Mouse (Mus musculus) liver, adult 2 months (tissue): ENCODE data around the gene Zc3h12d. TPM values are rescaled to one million over a fixed set of nuclear protein-coding genes. Genes with fewer than 3 reads are reported as not detected.

Experiments
- DNase-seq: peaks from one replicate; pipeline ENCODE4 v3.0.0-alpha.2; 2011; ENCODE audit warnings: low read depth, low spot score; ENCODE audit errors: extremely low read depth
- H3K27ac ChIP-seq: fragments of 200-500 bp; replicated peaks from 2 replicates; pipeline ENCODE4 v1.5.1; 2012; ENCODE audit warnings: low read depth, mild to moderate bottlenecking, control low read depth, inconsistent platforms, low read length; ENCODE audit not compliant: insufficient read depth
- H3K27me3 ChIP-seq: fragments of 200-500 bp; 2 replicates; pipeline ENCODE4 v1.6.1; 2012; ENCODE audit warnings: mild to moderate bottlenecking, moderate library complexity, low read length, inconsistent platforms; ENCODE audit not compliant: control insufficient read depth, insufficient read depth
- H3K36me3 ChIP-seq: fragments of 200-500 bp; 2 replicates; pipeline ENCODE4 v1.6.1; 2012; ENCODE audit warnings: low read length, inconsistent platforms; ENCODE audit not compliant: control insufficient read depth, insufficient read depth
- H3K4me1 ChIP-seq: fragments of 200-500 bp; 2 replicates; pipeline ENCODE4 v1.6.1; 2011; ENCODE audit warnings: low read length; ENCODE audit not compliant: control insufficient read depth, insufficient read depth
- H3K4me3 ChIP-seq: fragments of 200-500 bp; 2 replicates; pipeline ENCODE4 v1.5.1; 2011; ENCODE audit warnings: low read depth, mild to moderate bottlenecking, control low read depth, low read length, moderate library complexity; ENCODE audit not compliant: insufficient read depth
- H3K79me2 ChIP-seq: fragments of 200-500 bp; 2 replicates; pipeline ENCODE4 v1.6.1; 2012; ENCODE audit warnings: inconsistent platforms, mild to moderate bottlenecking, low read length, moderate library complexity; ENCODE audit not compliant: control insufficient read depth, insufficient read depth
- H3K9ac ChIP-seq: fragments of 200-500 bp; 2 replicates; pipeline ENCODE4 v1.6.1; 2012; ENCODE audit warnings: low read depth, mild to moderate bottlenecking, control low read depth, inconsistent platforms, low read length
- CTCF ChIP-seq: fragments of 200-500 bp; IDR thresholded peaks from 2 replicates; pipeline ENCODE4 v1.5.1; 2011; ENCODE audit warnings: low read depth, low read length, control low read depth
- POLR2A ChIP-seq: fragments of 200-500 bp; IDR thresholded peaks from 2 replicates; pipeline ENCODE4 v1.6.1; 2011; ENCODE audit warnings: low read length, control low read depth; ENCODE audit not compliant: insufficient read depth; ENCODE audit errors: extremely low read depth
- WGBS: fragments of 180-500 bp; shearing (Covaris S2); methylation state at CpG from one replicate; pipeline ENCODE4 v1.1.7; 2018; 5-methylcytosine and 5-hydroxymethylcytosine counted together
- polyA plus RNA-seq: library from polyadenylated mRNA; depleted of rRNA; stranded (reverse); fragments of >200 nt; gene quantifications from 2 replicates; pipeline ENCODE4 v1.2.3, GENCODE M21; 2012
- total RNA-seq: library from RNA; depleted of rRNA; stranded (reverse); fragments of >200 nt; gene quantifications from 2 replicates; pipeline ENCODE4 v1.2.3, GENCODE M21; 2014

Zc3h12d gene
- total and polyA plus RNA-seq, 2 experiments = 1.6 to 2.2 TPM

DNA sequence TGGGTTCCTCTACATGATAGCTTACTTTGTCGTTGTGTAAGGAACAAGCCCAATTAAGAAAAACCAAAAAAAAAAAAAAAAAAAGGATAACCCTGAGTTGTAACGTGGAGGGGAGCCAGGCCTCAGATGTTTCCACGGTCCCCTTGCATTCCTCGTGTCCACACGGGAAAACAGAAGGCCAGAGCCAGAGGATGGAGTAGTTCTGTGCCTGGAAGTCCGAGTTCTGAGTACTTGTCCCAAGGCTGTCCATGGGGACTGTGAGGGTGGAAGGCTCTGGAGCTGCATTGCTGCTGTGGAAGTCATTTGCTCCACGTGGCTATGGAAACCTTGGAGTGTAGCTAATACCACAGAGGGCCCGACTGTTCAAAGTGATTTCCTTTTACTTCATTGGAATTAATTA lies 12.9 kb downstream of the Zc3h12d start:
- Histone ChIP-seq H3K27ac (no peak overlapping the region), H3K27me3 (no peaks in the 10 kb centered on the region), H3K4me1 (peaks cover 11% of the 10 kb centered on the region), H3K4me3 (no peak overlapping the region), H3K9ac (no peak overlapping the region), H3K79me2 (no peaks in the 10 kb centered on the region), H3K36me3 (no peaks in the 10 kb centered on the region)
- 89% methylated on average over 8 of the region's 8 CpGs for WGBS
- no peak for TF ChIP-seq POLR2A
- no peak for TF ChIP-seq CTCF
- no peak for DNase-seq

DNA sequence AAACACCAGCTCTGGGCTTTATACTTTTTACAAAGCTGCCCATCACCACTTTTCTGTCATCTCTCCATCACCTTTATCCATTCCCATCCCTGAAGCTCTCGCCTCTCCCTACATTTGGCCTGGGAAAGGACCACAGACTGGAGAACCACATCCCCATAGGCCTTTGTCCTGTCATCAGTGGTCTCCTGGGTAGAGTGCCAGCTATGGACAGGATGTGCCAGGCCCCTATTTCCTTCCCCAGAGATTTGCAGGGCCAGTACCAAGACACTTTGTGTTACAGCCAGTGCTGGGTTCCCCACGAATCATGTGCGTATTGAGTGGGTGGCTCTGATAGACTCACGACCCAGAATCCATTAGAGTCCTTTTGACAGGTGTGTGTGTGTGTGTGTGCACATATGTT lies 13.7 kb downstream of the Zc3h12d start:
- DNase-seq = no peak
- WGBS = 89% methylated on average over 4 of the region's 4 CpGs
- Histone ChIP-seq H3K27me3 (no peaks in the 10 kb centered on the region), H3K36me3 (no peaks in the 10 kb centered on the region), H3K4me3 (no peak overlapping the region), H3K27ac (no peak overlapping the region), H3K79me2 (no peaks in the 10 kb centered on the region), H3K9ac (no peak overlapping the region), H3K4me1 (peaks cover 8% of the 10 kb centered on the region)
- no peak for TF ChIP-seq POLR2A
- no peak for TF ChIP-seq CTCF

DNA sequence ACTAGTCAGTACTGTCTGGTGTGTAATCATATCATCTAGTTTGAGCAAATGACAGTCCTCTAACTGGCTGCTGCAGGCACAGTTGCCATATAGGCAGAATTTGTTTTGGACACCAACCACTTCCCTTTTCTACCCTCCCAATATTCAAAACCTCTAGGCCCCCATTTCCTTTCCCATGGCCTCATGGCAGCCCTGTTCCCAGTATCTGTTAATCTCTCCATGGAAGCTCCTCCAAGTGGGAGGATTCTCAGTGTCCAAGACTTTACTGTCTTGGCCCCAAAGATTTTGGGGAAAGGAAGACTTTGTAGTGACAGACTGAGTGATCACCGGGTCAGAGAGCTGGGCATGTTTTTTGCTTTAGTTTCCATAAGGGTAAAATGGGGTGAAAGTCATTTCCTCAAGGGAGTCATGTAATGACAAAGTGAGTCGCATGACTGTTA lies 14.9 kb downstream of the Zc3h12d start:
- Histone ChIP-seq H3K27me3 (no peaks in the 10 kb centered on the region), H3K79me2 (no peaks in the 10 kb centered on the region), H3K4me3 (no peak overlapping the region), H3K36me3 (no peaks in the 10 kb centered on the region), H3K27ac (no peak overlapping the region), H3K9ac (no peak overlapping the region), H3K4me1 (peaks cover 7% of the 10 kb centered on the region)
- WGBS = 77% methylated on average over 2 of the region's 2 CpGs
- TF ChIP-seq CTCF (no peak), POLR2A (no peak)
- DNase-seq = no peak

DNA sequence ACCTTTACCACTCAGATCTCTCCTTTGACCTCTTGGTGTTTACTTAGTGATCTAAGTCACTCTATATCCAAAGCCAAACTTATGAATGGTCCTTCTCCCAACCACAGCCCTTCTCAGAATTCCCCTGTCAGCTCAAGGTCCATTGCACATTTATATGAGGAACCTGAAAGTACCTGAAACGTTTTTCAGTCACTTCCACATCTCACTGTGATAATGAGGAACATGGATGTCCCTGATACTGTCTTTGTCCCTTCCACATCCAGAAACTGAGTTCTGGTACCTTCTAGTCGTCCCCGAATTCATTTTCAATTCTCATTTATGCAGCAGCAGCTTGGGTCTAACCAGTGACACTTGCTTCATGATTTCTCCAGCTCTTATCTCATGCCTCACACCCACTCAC lies 19.6 kb downstream of the Zc3h12d start:
- no peaks in the 10 kb centered on the region for H3K27me3 ChIP-seq
- H3K36me3 ChIP-seq = no peaks in the 10 kb centered on the region
- no peaks in the 10 kb centered on the region for H3K79me2 ChIP-seq
- TF ChIP-seq POLR2A (no peak), CTCF (no peak)
- H3K4me1 ChIP-seq = peaks cover 5% of the 10 kb centered on the region; the same call in 1 of the 2 replicates
- DNase-seq = peak; percentile 74
- no peak overlapping the region for H3K27ac ChIP-seq
- WGBS = 54% methylated on average over 3 of the region's 3 CpGs
- H3K9ac ChIP-seq = no peak overlapping the region
- no peak overlapping the region for H3K4me3 ChIP-seq

DNA sequence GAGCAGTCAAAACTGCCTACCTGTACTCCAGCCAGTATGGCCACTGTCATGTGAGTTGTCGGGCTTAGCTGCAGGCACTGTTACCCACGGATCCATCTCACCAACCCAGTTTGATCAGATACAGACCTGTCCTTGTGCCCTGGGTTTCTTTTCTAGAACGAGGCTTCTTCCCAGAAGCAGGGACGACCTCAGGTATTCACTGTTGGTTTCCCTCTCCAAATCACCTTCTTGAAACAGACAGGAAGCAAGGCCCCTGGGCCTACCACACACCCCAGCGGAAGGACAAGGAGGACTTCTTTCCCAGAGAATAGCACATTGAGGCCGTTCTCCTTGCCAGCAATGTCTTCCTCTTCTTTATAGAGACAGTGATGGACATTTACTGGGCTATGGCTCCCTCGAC lies 28.2 kb downstream of the Zc3h12d start:
- H3K4me1 ChIP-seq = peaks cover 5% of the 10 kb centered on the region; the same call in 1 of the 2 replicates

DNA sequence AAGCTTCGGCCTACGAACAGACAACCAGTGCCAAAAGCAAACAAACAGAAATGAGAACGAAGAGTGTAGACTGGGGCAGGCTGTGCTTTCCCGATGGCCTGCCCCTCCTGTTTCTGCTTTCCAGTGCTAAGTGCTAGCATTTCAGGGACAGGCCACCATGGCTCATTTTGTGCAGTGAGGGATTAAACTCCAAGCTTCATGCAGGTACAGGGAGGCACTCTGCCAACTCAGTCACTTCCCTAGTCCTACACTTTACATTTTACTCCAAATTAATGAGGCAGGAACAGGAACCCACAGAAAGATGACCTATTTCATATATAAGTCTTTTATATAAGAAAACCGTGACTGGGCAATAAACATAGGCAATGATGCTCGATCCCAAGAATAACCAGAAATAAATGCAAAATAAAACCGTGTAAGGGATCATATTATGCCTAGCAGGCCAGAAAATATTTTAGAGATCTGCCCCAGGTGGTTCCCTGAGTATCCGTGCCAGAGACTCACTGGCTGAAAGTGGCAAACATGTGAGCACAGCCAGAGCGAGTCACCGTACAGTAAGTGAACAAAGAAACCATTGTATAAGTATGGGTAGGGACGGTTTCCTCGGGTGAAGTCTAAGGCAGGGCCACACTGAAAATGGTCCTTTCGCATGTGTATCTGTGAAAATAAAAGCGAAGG lies 29.1 kb downstream of the Zc3h12d start:
- DNase-seq = no peak
- TF ChIP-seq CTCF (no peak), POLR2A (no peak)
- Histone ChIP-seq H3K79me2 (no peaks in the 10 kb centered on the region), H3K4me3 (no peak overlapping the region), H3K9ac (no peak overlapping the region), H3K27ac (no peak overlapping the region), H3K36me3 (no peaks in the 10 kb centered on the region), H3K4me1 (peaks cover 5% of the 10 kb centered on the region; the same call in 1 of the 2 replicates), H3K27me3 (no peaks in the 10 kb centered on the region)
- 92% methylated on average over 14 of the region's 14 CpGs for WGBS

More for the DNA sequence above, 28.2 kb downstream of the Zc3h12d start:
- H3K36me3 ChIP-seq = no peaks in the 10 kb centered on the region
- WGBS = 93% methylated on average over 7 of the region's 7 CpGs
- H3K79me2 ChIP-seq = no peaks in the 10 kb centered on the region
- no peak overlapping the region for H3K27ac ChIP-seq
- H3K4me3 ChIP-seq = no peak overlapping the region
- TF ChIP-seq CTCF (no peak), POLR2A (no peak)
- no peak for DNase-seq
- no peak overlapping the region for H3K9ac ChIP-seq
- no peaks in the 10 kb centered on the region for H3K27me3 ChIP-seq
